Mouse (Mus musculus): ENCODE measurements around the gene Cdh26. TPM values are rescaled to one million over a fixed set of nuclear protein-coding genes. Genes with fewer than 3 reads are reported as not detected.

The Cdh26 gene
- total and polyA plus RNA-seq, 3 experiments, result not detected

- no peak for DNase-seq (ENCODE audit: low spot score)
- H3K9me3 ChIP-seq (replicated peaks), result peaks cover 97% of the 10 kb centered on the region
- no peaks in the 10 kb centered on the region for H3K4me1 ChIP-seq (ENCODE audit: insufficient read depth, low read depth, low read length)
- H3K4me3 ChIP-seq (ENCODE audit: low read depth, low read length), result no peak overlapping the region
- no peaks in the 10 kb centered on the region for H3K27me3 ChIP-seq (ENCODE audit: insufficient read depth, low read length)
- no peak for ATAC-seq (ENCODE audit: extremely low read depth, insufficient number of reproducible peaks, low FRiP score, poor library complexity, severe bottlenecking)
- TF ChIP-seq TAL1 (conservative IDR thresholded peaks at IDR 0.05; ENCODE audit: low read depth, low read length) (no peak), POLR2AphosphoS5 (IDR thresholded peaks at IDR 0.05; ENCODE audit: insufficient replicate concordance, low read depth, low read length) (no peak), CTCF (IDR thresholded peaks at IDR 0.05; ENCODE audit: low read depth, low read length) (no peak), GATA2 (IDR thresholded peaks at IDR 0.05; ENCODE audit: borderline replicate concordance, low read depth, low read length) (no peak), GATA1 (IDR thresholded peaks at IDR 0.05; ENCODE audit: borderline replicate concordance, low read length) (no peak)
- H3K36me3 ChIP-seq (replicated peaks), result no peaks in the 10 kb centered on the region
Measured at GRCm38 (mm10) chr2:178477228-178477627, 46.9 kb downstream of the Cdh26 start.

- Histone ChIP-seq H3K36me3 (replicated peaks) (no peaks in the 10 kb centered on the region), H3K4me1 (ENCODE audit: insufficient read depth, low read depth, low read length) (no peaks in the 10 kb centered on the region), H3K4me3 (ENCODE audit: low read depth, low read length) (no peak overlapping the region), H3K27me3 (ENCODE audit: insufficient read depth, low read length) (no peaks in the 10 kb centered on the region), H3K9me3 (replicated peaks) (peaks cover 98% of the 10 kb centered on the region)
- DNase-seq (ENCODE audit: low spot score), result no peak
- no peak for ATAC-seq (ENCODE audit: extremely low read depth, insufficient number of reproducible peaks, low FRiP score, poor library complexity, severe bottlenecking)
- no peak for TF ChIP-seq CTCF (IDR thresholded peaks at IDR 0.05; ENCODE audit: low read depth, low read length)
- no peak for TF ChIP-seq TAL1 (conservative IDR thresholded peaks at IDR 0.05; ENCODE audit: low read depth, low read length)
- TF ChIP-seq GATA1 (IDR thresholded peaks at IDR 0.05; ENCODE audit: borderline replicate concordance, low read length), result no peak
Measured at GRCm38 (mm10) chr2:178479011-178479410, 48.7 kb downstream of the Cdh26 start.

- Histone ChIP-seq H3K9me3 (replicated peaks) (peaks cover 97% of the 10 kb centered on the region), H3K27me3 (ENCODE audit: insufficient read depth, low read length) (no peaks in the 10 kb centered on the region), H3K4me1 (ENCODE audit: insufficient read depth, low read depth, low read length) (no peaks in the 10 kb centered on the region), H3K4me3 (ENCODE audit: low read depth, low read length) (no peak overlapping the region), H3K36me3 (replicated peaks) (no peaks in the 10 kb centered on the region)
- TF ChIP-seq GATA2 (IDR thresholded peaks at IDR 0.05; ENCODE audit: borderline replicate concordance, low read depth, low read length) (no peak), POLR2AphosphoS5 (IDR thresholded peaks at IDR 0.05; ENCODE audit: insufficient replicate concordance, low read depth, low read length) (no peak), GATA1 (IDR thresholded peaks at IDR 0.05; ENCODE audit: borderline replicate concordance, low read length) (no peak), CTCF (IDR thresholded peaks at IDR 0.05; ENCODE audit: low read depth, low read length) (no peak), TAL1 (conservative IDR thresholded peaks at IDR 0.05; ENCODE audit: low read depth, low read length) (no peak)
- DNase-seq (ENCODE audit: low spot score), result no peak
- ATAC-seq (ENCODE audit: extremely low read depth, insufficient number of reproducible peaks, low FRiP score, poor library complexity, severe bottlenecking), result no peak
Measured at GRCm38 (mm10) chr2:178480932-178481331, 50.6 kb downstream of the Cdh26 start.

- ATAC-seq (ENCODE audit: extremely low read depth, insufficient number of reproducible peaks, low FRiP score, poor library complexity, severe bottlenecking), result no peak
Measured at GRCm38 (mm10) chr2:178483462-178483861, 53.1 kb downstream of the Cdh26 start.

DNA sequence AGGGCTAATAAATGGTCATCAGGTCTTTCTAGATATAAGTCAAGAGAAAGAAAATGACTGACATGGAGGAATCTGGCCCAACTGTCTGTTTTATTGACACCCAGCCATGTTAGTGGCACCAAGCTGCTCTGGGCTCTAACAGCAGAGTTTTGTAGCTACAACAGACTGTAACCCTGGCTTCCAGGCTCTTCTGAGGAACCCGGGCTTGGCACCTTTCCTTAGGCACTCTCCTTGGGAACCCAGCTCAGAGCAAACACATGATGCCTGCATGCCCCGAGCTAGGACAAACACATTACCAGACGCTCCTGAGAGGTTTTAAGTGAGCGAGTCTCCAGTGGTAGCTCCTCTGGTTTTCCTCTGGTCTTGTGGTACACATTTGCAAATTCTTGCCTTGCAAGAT is 57.9 kb downstream of the Cdh26 start:
- ATAC-seq (ENCODE audit: extremely low read depth, insufficient number of reproducible peaks, low FRiP score, poor library complexity, severe bottlenecking) (no peak), DNase-seq (ENCODE audit: low spot score) (no peak)
- H3K4me1 ChIP-seq (ENCODE audit: insufficient read depth, low read depth, low read length), result no peaks in the 10 kb centered on the region
- TF ChIP-seq TAL1 (conservative IDR thresholded peaks at IDR 0.05; ENCODE audit: low read depth, low read length) (no peak), CTCF (IDR thresholded peaks at IDR 0.05; ENCODE audit: low read depth, low read length) (no peak), GATA1 (IDR thresholded peaks at IDR 0.05; ENCODE audit: borderline replicate concordance, low read length) (no peak), GATA2 (IDR thresholded peaks at IDR 0.05; ENCODE audit: borderline replicate concordance, low read depth, low read length) (no peak), POLR2AphosphoS5 (IDR thresholded peaks at IDR 0.05; ENCODE audit: insufficient replicate concordance, low read depth, low read length) (no peak)
- H3K9me3 ChIP-seq (replicated peaks), result peaks cover 81% of the 10 kb centered on the region
- no peaks in the 10 kb centered on the region for H3K36me3 ChIP-seq (replicated peaks)
- no peak overlapping the region for H3K4me3 ChIP-seq (ENCODE audit: low read depth, low read length)
- no peaks in the 10 kb centered on the region for H3K27me3 ChIP-seq (ENCODE audit: insufficient read depth, low read length)

More at GRCm38 (mm10) chr2:178483462-178483861, 53.1 kb downstream of the Cdh26 start:
- Histone ChIP-seq H3K36me3 (replicated peaks) (no peaks in the 10 kb centered on the region), H3K27me3 (ENCODE audit: insufficient read depth, low read length) (no peaks in the 10 kb centered on the region), H3K4me1 (ENCODE audit: insufficient read depth, low read depth, low read length) (no peaks in the 10 kb centered on the region), H3K4me3 (ENCODE audit: low read depth, low read length) (no peak overlapping the region), H3K9me3 (replicated peaks) (peaks cover 90% of the 10 kb centered on the region)
- TF ChIP-seq CTCF (IDR thresholded peaks at IDR 0.05; ENCODE audit: low read depth, low read length) (no peak), TAL1 (conservative IDR thresholded peaks at IDR 0.05; ENCODE audit: low read depth, low read length) (no peak), GATA1 (IDR thresholded peaks at IDR 0.05; ENCODE audit: borderline replicate concordance, low read length) (no peak), GATA2 (IDR thresholded peaks at IDR 0.05; ENCODE audit: borderline replicate concordance, low read depth, low read length) (no peak), POLR2AphosphoS5 (IDR thresholded peaks at IDR 0.05; ENCODE audit: insufficient replicate concordance, low read depth, low read length) (no peak)
- DNase-seq (ENCODE audit: low spot score), result no peak

- no peak for ATAC-seq (ENCODE audit: extremely low read depth, insufficient number of reproducible peaks, low FRiP score, poor library complexity, severe bottlenecking)
- H3K4me3 ChIP-seq (ENCODE audit: low read depth, low read length), result no peak overlapping the region
- TF ChIP-seq GATA2 (IDR thresholded peaks at IDR 0.05; ENCODE audit: borderline replicate concordance, low read depth, low read length), result no peak
- no peak for TF ChIP-seq GATA1 (IDR thresholded peaks at IDR 0.05; ENCODE audit: borderline replicate concordance, low read length)
Measured at GRCm38 (mm10) chr2:178490245-178490920, 60.1 kb downstream of the Cdh26 start.

More at GRCm38 (mm10) chr2:178490245-178490920, 60.1 kb downstream of the Cdh26 start:
- no peaks in the 10 kb centered on the region for H3K4me1 ChIP-seq (ENCODE audit: insufficient read depth, low read depth, low read length)
- peaks cover 78% of the 10 kb centered on the region for H3K9me3 ChIP-seq (replicated peaks)
- DNase-seq (ENCODE audit: low spot score), result no peak
- H3K27me3 ChIP-seq (ENCODE audit: insufficient read depth, low read length), result no peaks in the 10 kb centered on the region
- H3K36me3 ChIP-seq (replicated peaks), result no peaks in the 10 kb centered on the region

All from G1E (cell line).